Mouse (Mus musculus): ENCODE results near the gene Ngly1.

DNA sequence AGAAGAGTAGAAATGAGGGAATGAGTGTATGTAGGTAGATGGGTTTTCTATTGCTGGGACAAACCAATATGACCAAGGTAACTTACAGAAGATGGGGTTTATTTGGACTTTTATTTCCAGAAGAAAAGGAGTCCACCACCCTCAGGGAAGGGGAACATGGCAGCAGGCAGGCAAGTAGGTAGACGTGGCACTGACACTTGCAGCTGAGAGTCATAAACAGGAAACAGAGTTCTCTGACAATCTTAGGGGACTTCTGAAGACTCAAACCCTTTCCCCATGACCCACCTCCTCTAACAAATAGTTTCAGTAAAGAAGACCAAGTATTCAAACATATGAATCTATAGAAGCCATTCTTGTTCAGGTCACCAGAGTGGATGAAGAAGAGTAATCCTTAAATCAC lies 44.8 kb downstream of the Ngly1 start:
- no peak for TF ChIP-seq CTCF (IDR thresholded peaks at IDR 0.05; ENCODE audit: borderline replicate concordance, control insufficient read depth, extremely low read depth, insufficient read depth, low read length, poor library complexity)
- no peak for TF ChIP-seq POLR2A (IDR thresholded peaks at IDR 0.05; ENCODE audit: control insufficient read depth, extremely low read depth, insufficient read depth, low read length, poor library complexity)

Data from thymus, adult 2 months (tissue).